Mouse (Mus musculus) olfactory bulb, adult 2 months (tissue): ENCODE results near the gene Olfr1030.

ENCODE experiments used
- CTCF ChIP-seq: fragments of 200-500 bp; IDR thresholded peaks from 2 replicates; pipeline ENCODE4 v1.5.1; 2012; ENCODE audit warnings: low read depth, mild to moderate bottlenecking, low read length, moderate library complexity; ENCODE audit not compliant: insufficient read depth
- POLR2A ChIP-seq: fragments of 200-500 bp; IDR thresholded peaks from 2 replicates; pipeline ENCODE4 v1.6.1; 2012; ENCODE audit warnings: mild to moderate bottlenecking, low read depth, low read length, moderate library complexity; ENCODE audit not compliant: insufficient read depth

DNA sequence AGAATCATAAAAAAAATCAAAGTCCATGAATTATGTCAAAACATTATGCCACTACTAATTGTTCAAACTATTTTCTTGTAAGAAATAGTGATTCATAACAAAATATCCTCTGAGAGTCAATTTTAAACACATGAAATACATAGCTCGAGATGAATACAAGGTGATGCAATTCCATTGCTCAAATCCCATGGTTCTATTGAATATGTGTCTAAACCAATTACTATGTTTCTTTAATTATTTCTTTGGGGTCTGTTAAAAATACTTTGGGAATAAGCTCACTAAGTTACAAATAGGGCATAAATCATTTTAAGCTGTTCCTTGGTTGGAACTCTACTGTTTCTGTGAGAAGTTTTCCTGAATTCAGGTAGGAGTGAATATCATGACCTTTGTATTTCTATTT, at the start of gene Olfr1030:
- TF ChIP-seq CTCF: no peak
- TF ChIP-seq POLR2A: no peak
